Mouse (Mus musculus) forebrain, embryonic 15.5 days (tissue): ENCODE results near the gene Lat2. TPM values are rescaled to one million over a fixed set of nuclear protein-coding genes. Genes with fewer than 3 reads are reported as not detected.

Experiments used
- ATAC-seq: fragments of 200-750 bp; cut with Nextera tagmentation; replicated peaks from 2 replicates; pipeline ENCODE4 v1.8.0; 2017; ENCODE audit warnings: mild to moderate bottlenecking, moderate TSS enrichment, moderate library complexity
- H3K27ac ChIP-seq: fragments of 300-500 bp; sonication (generic); replicated peaks from 2 replicates; pipeline ENCODE4 v1.5.1; 2015; ENCODE audit warnings: mild to moderate bottlenecking, inconsistent platforms
- H3K27me3 ChIP-seq: fragments of 300-500 bp; sonication (generic); 2 replicates; pipeline ENCODE4 v1.6.1; 2015; ENCODE audit warnings: inconsistent platforms
- H3K36me3 ChIP-seq: fragments of 300-500 bp; sonication (generic); 2 replicates; pipeline ENCODE4 v1.6.1; 2015; ENCODE audit warnings: mild to moderate bottlenecking, inconsistent platforms
- H3K4me1 ChIP-seq: fragments of 300-500 bp; sonication (generic); 2 replicates; pipeline ENCODE4 v1.6.1; 2015; ENCODE audit warnings: inconsistent platforms
- H3K4me2 ChIP-seq: fragments of 300-500 bp; sonication (generic); replicated peaks from 2 replicates; pipeline ENCODE4 v1.6.1; 2015; ENCODE audit warnings: mild to moderate bottlenecking, inconsistent platforms
- H3K4me3 ChIP-seq: fragments of 300-500 bp; sonication (generic); 2 replicates; pipeline ENCODE4 v1.5.1; 2015; ENCODE audit warnings: mild to moderate bottlenecking, inconsistent platforms
- H3K9ac ChIP-seq: fragments of 300-500 bp; sonication (generic); replicated peaks from 2 replicates; pipeline ENCODE4 v1.6.1; 2015; ENCODE audit warnings: mild to moderate bottlenecking, inconsistent platforms
- H3K9me3 ChIP-seq: fragments of 300-500 bp; sonication (generic); 2 replicates; pipeline ENCODE4 v1.6.1; 2016; ENCODE audit warnings: inconsistent platforms
- WGBS: fragments of 180-500 bp; shearing (Covaris S2); methylation state at CpG from one replicate; pipeline ENCODE4 v1.1.7; 2015; ENCODE audit warnings: mixed read lengths; 5-methylcytosine and 5-hydroxymethylcytosine counted together
- polyA plus RNA-seq: library from polyadenylated mRNA; unstranded; fragments of >200 nt; fragmentation: Nextera tagmentation; extraction: Ambion mirVana; gene quantifications from 2 replicates; pipeline ENCODE4 v1.2.1, GENCODE M21; 2015

Gene Lat2
- polyA plus RNA-seq, 1 experiment from 2014 or later: 2.6 TPM

GRCm38 (mm10) chr5:134565696-134566095, 49.1 kb downstream of the Lat2 start:
- Histone ChIP-seq H3K4me2 (no peak overlapping the region), H3K4me3 (no peak overlapping the region), H3K27me3 (no peaks in the 10 kb centered on the region), H3K27ac (no peak overlapping the region), H3K9me3 (no peaks in the 10 kb centered on the region), H3K36me3 (no peaks in the 10 kb centered on the region), H3K4me1 (peaks cover 4% of the 10 kb centered on the region; the same call in 1 of the 2 replicates), H3K9ac (no peak overlapping the region)
- ATAC-seq: no peak
- WGBS: 94% methylated on average over 6 of the region's 6 CpGs

- no peak overlapping the region for H3K9ac ChIP-seq
- no peaks in the 10 kb centered on the region for H3K36me3 ChIP-seq
- 93% methylated on average over 2 of the region's 2 CpGs for WGBS
- H3K4me3 ChIP-seq: no peak overlapping the region
- H3K27ac ChIP-seq: no peak overlapping the region
- no peak for ATAC-seq
- H3K27me3 ChIP-seq: no peaks in the 10 kb centered on the region
- H3K4me2 ChIP-seq: no peak overlapping the region
- H3K4me1 ChIP-seq: peaks cover 4% of the 10 kb centered on the region; the same call in 1 of the 2 replicates
- no peaks in the 10 kb centered on the region for H3K9me3 ChIP-seq
These were observed 50.6 kb downstream of the Lat2 start for GRCm38 (mm10) chr5:134564272-134564671.

GRCm38 (mm10) chr5:134560450-134561171, 54.2 kb downstream of the Lat2 start:
- Histone ChIP-seq H3K36me3 (no peaks in the 10 kb centered on the region), H3K9me3 (no peaks in the 10 kb centered on the region), H3K4me1 (peaks cover 11% of the 10 kb centered on the region), H3K4me2 (no peak overlapping the region), H3K27me3 (no peaks in the 10 kb centered on the region), H3K4me3 (no peak overlapping the region), H3K27ac (no peak overlapping the region), H3K9ac (no peak overlapping the region)
- ATAC-seq: no peak
- WGBS: 81% methylated on average over 16 of the region's 16 CpGs

- Histone ChIP-seq H3K27me3 (no peaks in the 10 kb centered on the region), H3K9me3 (no peaks in the 10 kb centered on the region), H3K36me3 (no peaks in the 10 kb centered on the region), H3K4me3 (no peak within 1 kb of the TSS), H3K4me1 (peaks cover 16% of the 10 kb centered on the region), H3K9ac (no peak within 1 kb of the TSS), H3K4me2 (no peak within 1 kb of the TSS), H3K27ac (no peak within 1 kb of the TSS)
- no peak for ATAC-seq
- WGBS: 89% methylated on average over 7 of the region's 7 CpGs
These were observed 54.8 kb downstream of the Lat2 start, which contains the start of gene Syna for GRCm38 (mm10) chr5:134560071-134560449. TSS of gene Syna (minus strand) at chr5:134560171.

GRCm38 (mm10) chr5:134555463-134556164, 59.2 kb downstream of the Lat2 start:
- Histone ChIP-seq H3K4me1 (peaks cover 29% of the 10 kb centered on the region), H3K36me3 (no peaks in the 10 kb centered on the region), H3K27me3 (no peaks in the 10 kb centered on the region), H3K9ac (no peak overlapping the region), H3K9me3 (no peaks in the 10 kb centered on the region), H3K27ac (0 out of 2 replicates have a peak overlapping the region, but pooled peaks have one; percentile 2), H3K4me3 (no peak overlapping the region), H3K4me2 (0 out of 2 replicates have a peak overlapping the region, but pooled peaks have one; percentile 19)
- WGBS: 14% methylated on average over 20 of the region's 20 CpGs
- no peak for ATAC-seq

- peaks cover 43% of the 10 kb centered on the region for H3K4me1 ChIP-seq
- H3K27ac ChIP-seq: no peak overlapping the region
- no peak overlapping the region for H3K9ac ChIP-seq
- H3K36me3 ChIP-seq: no peaks in the 10 kb centered on the region
- H3K9me3 ChIP-seq: no peaks in the 10 kb centered on the region
- 85% methylated on average over 5 of the region's 5 CpGs for WGBS
- no peak overlapping the region for H3K4me3 ChIP-seq
- ATAC-seq: no peak
- no peak overlapping the region for H3K4me2 ChIP-seq
- H3K27me3 ChIP-seq: no peaks in the 10 kb centered on the region
These were observed 60.8 kb downstream of the Lat2 start for GRCm38 (mm10) chr5:134553951-134554546.

GRCm38 (mm10) chr5:134552110-134552972, 62.5 kb downstream of the Lat2 start, which contains the start of gene Clip2:
TSS of gene Clip2 (minus strand) at chr5:134552434.
- Histone ChIP-seq H3K4me1 (peaks cover 61% of the 10 kb centered on the region), H3K27me3 (no peaks in the 10 kb centered on the region), H3K9ac (peak within 1 kb of the TSS; percentile 93), H3K36me3 (no peaks in the 10 kb centered on the region), H3K9me3 (no peaks in the 10 kb centered on the region), H3K4me3 (peak within 1 kb of the TSS; percentile 87), H3K27ac (peak within 1 kb of the TSS; percentile 99), H3K4me2 (peak within 1 kb of the TSS; percentile 86)
- peak; percentile 93 for ATAC-seq
- WGBS: 1% methylated on average over 61 of the region's 61 CpGs

- peak overlapping the region; percentile 87 for H3K4me3 ChIP-seq
- H3K27me3 ChIP-seq: no peaks in the 10 kb centered on the region
- H3K4me2 ChIP-seq: peak overlapping the region; percentile 86
- under 1% methylated on average over 52 of the region's 52 CpGs for WGBS
- H3K27ac ChIP-seq: peak overlapping the region; percentile 99
- ATAC-seq: peak; percentile 41
- H3K9ac ChIP-seq: peak overlapping the region; percentile 93
- no peaks in the 10 kb centered on the region for H3K9me3 ChIP-seq
- H3K36me3 ChIP-seq: no peaks in the 10 kb centered on the region
- peaks cover 68% of the 10 kb centered on the region for H3K4me1 ChIP-seq
These were observed 63.4 kb downstream of the Lat2 start for GRCm38 (mm10) chr5:134551233-134552109.

GRCm38 (mm10) chr5:134550836-134551232, 64.0 kb downstream of the Lat2 start:
- 9% methylated on average over 6 of the region's 6 CpGs for WGBS
- Histone ChIP-seq H3K27me3 (no peaks in the 10 kb centered on the region), H3K4me3 (peak overlapping the region; percentile 87), H3K9me3 (no peaks in the 10 kb centered on the region), H3K27ac (peak overlapping the region; percentile 99), H3K4me2 (peak overlapping the region; percentile 86), H3K36me3 (no peaks in the 10 kb centered on the region), H3K9ac (peak overlapping the region; percentile 93), H3K4me1 (peaks cover 69% of the 10 kb centered on the region)
- peak; percentile 11 for ATAC-seq
